Mouse (Mus musculus): ENCODE data around the gene Ulk4. TPM values are rescaled to one million over a fixed set of nuclear protein-coding genes. Genes with fewer than 3 reads are reported as not detected.
A peak's percentile ranks its signal among the peaks of the same experiment; 100 is the strongest.

Ulk4 gene
- polyA plus RNA-seq, 1 experiment = 14.9 TPM

GRCm38 (mm10) chr9:121291275-121291674 lies 14.3 kb upstream of the Ulk4 start:
- H3K4me1 ChIP-seq (ENCODE audit: control insufficient read depth, insufficient read depth, low read length) = peaks cover 1% of the 10 kb centered on the region; the same call in 1 of the 2 replicates
- WGBS = 74% methylated on average over 2 of the region's 2 CpGs
- TF ChIP-seq CTCF (IDR thresholded peaks at IDR 0.05; ENCODE audit: insufficient read depth, low read length) = no peak
- TF ChIP-seq POLR2A (IDR thresholded peaks at IDR 0.05; ENCODE audit: borderline replicate concordance, extremely low read depth, low read depth, low read length) = no peak
- no peak overlapping the region for H3K4me3 ChIP-seq (replicated peaks; ENCODE audit: extremely low read depth, low read depth, low read length)
- no peak for DNase-seq

GRCm38 (mm10) chr9:121286325-121286901 lies 9.4 kb upstream of the Ulk4 start:
- H3K4me1 ChIP-seq (ENCODE audit: control insufficient read depth, insufficient read depth, low read length) = peaks cover 4% of the 10 kb centered on the region; the same call in 1 of the 2 replicates
- TF ChIP-seq POLR2A (IDR thresholded peaks at IDR 0.05; ENCODE audit: borderline replicate concordance, extremely low read depth, low read depth, low read length) = no peak
- TF ChIP-seq CTCF (IDR thresholded peaks at IDR 0.05; ENCODE audit: insufficient read depth, low read length) = no peak
- 81% methylated on average over 3 of the region's 3 CpGs for WGBS
- no peak for DNase-seq
- no peak overlapping the region for H3K4me3 ChIP-seq (replicated peaks; ENCODE audit: extremely low read depth, low read depth, low read length)

GRCm38 (mm10) chr9:121285341-121286324 lies 8.6 kb upstream of the Ulk4 start:
- TF ChIP-seq POLR2A (IDR thresholded peaks at IDR 0.05; ENCODE audit: borderline replicate concordance, extremely low read depth, low read depth, low read length) = no peak
- TF ChIP-seq CTCF (IDR thresholded peaks at IDR 0.05; ENCODE audit: insufficient read depth, low read length) = no peak
- peak; percentile 70 for DNase-seq
- Histone ChIP-seq H3K4me3 (replicated peaks; ENCODE audit: extremely low read depth, low read depth, low read length) (peak overlapping the region; percentile 68), H3K4me1 (ENCODE audit: control insufficient read depth, insufficient read depth, low read length) (peaks cover 4% of the 10 kb centered on the region; the same call in 1 of the 2 replicates)
- 16% methylated on average over 29 of the region's 29 CpGs for WGBS

GRCm38 (mm10) chr9:121284422-121284821 lies 7.4 kb upstream of the Ulk4 start:
- no peak for DNase-seq
- no peak; the same call in 1 of the 2 replicates for TF ChIP-seq CTCF (IDR thresholded peaks at IDR 0.05; ENCODE audit: insufficient read depth, low read length)
- TF ChIP-seq POLR2A (IDR thresholded peaks at IDR 0.05; ENCODE audit: borderline replicate concordance, extremely low read depth, low read depth, low read length) = no peak
- peaks cover 4% of the 10 kb centered on the region; the same call in 1 of the 2 replicates for H3K4me1 ChIP-seq (ENCODE audit: control insufficient read depth, insufficient read depth, low read length)
- WGBS = 83% methylated on average over 3 of the region's 3 CpGs
- no peak overlapping the region for H3K4me3 ChIP-seq (replicated peaks; ENCODE audit: extremely low read depth, low read depth, low read length)

- TF ChIP-seq POLR2A (IDR thresholded peaks at IDR 0.05; ENCODE audit: borderline replicate concordance, extremely low read depth, low read depth, low read length) (no peak), CTCF (IDR thresholded peaks at IDR 0.05; ENCODE audit: insufficient read depth, low read length) (no peak)
- DNase-seq = no peak
- Histone ChIP-seq H3K4me1 (ENCODE audit: control insufficient read depth, insufficient read depth, low read length) (peaks cover 4% of the 10 kb centered on the region; the same call in 1 of the 2 replicates), H3K4me3 (replicated peaks; ENCODE audit: extremely low read depth, low read depth, low read length) (no peak overlapping the region)
- 98% methylated on average over 6 of the region's 6 CpGs for WGBS
Observed at GRCm38 (mm10) chr9:121283620-121284185, 6.7 kb upstream of the Ulk4 start.

GRCm38 (mm10) chr9:121281891-121282290 lies 4.9 kb upstream of the Ulk4 start:
- no peak for TF ChIP-seq POLR2A (IDR thresholded peaks at IDR 0.05; ENCODE audit: borderline replicate concordance, extremely low read depth, low read depth, low read length)
- TF ChIP-seq CTCF (IDR thresholded peaks at IDR 0.05; ENCODE audit: insufficient read depth, low read length) = no peak
- Histone ChIP-seq H3K4me1 (ENCODE audit: control insufficient read depth, insufficient read depth, low read length) (peaks cover 4% of the 10 kb centered on the region; the same call in 1 of the 2 replicates), H3K4me3 (replicated peaks; ENCODE audit: extremely low read depth, low read depth, low read length) (no peak overlapping the region)
- WGBS = 76% methylated on average over 6 of the region's 6 CpGs
- DNase-seq = no peak

DNA sequence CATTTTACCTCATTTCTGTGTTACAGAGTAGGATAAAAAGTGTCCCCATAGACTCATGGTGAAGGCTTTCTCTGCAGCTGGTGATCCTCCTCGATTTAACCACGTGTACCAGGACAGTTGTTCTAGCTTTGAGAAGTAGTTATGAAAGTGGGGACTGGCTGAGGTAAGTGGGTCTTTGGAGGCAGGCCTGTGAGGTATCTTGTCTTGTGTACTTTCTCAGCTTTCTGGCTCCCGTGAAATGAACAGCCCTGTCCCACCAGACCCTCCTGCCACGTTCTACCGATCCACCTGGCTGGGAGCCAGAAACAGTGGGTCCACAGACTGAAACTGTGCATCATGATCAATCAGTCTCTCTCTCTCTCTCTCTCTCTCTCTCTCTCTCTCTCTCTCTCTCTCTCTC lies 2.2 kb upstream of the Ulk4 start:
- WGBS = 79% methylated on average over 5 of the region's 5 CpGs
- no peak for DNase-seq
- no peak for TF ChIP-seq CTCF (IDR thresholded peaks at IDR 0.05; ENCODE audit: insufficient read depth, low read length)
- TF ChIP-seq POLR2A (IDR thresholded peaks at IDR 0.05; ENCODE audit: borderline replicate concordance, extremely low read depth, low read depth, low read length) = no peak
- Histone ChIP-seq H3K4me3 (replicated peaks; ENCODE audit: extremely low read depth, low read depth, low read length) (no peak overlapping the region), H3K4me1 (ENCODE audit: control insufficient read depth, insufficient read depth, low read length) (no peaks in the 10 kb centered on the region)

GRCm38 (mm10) chr9:121276745-121277117 lies 266 bp downstream of the Ulk4 start:
- no peak for DNase-seq
- no peak for TF ChIP-seq CTCF (IDR thresholded peaks at IDR 0.05; ENCODE audit: insufficient read depth, low read length)
- no peak for TF ChIP-seq POLR2A (IDR thresholded peaks at IDR 0.05; ENCODE audit: borderline replicate concordance, extremely low read depth, low read depth, low read length)
- 13% methylated on average over 15 of the region's 15 CpGs for WGBS
- Histone ChIP-seq H3K4me3 (replicated peaks; ENCODE audit: extremely low read depth, low read depth, low read length) (peak overlapping the region; percentile 87), H3K4me1 (ENCODE audit: control insufficient read depth, insufficient read depth, low read length) (no peaks in the 10 kb centered on the region)

DNA sequence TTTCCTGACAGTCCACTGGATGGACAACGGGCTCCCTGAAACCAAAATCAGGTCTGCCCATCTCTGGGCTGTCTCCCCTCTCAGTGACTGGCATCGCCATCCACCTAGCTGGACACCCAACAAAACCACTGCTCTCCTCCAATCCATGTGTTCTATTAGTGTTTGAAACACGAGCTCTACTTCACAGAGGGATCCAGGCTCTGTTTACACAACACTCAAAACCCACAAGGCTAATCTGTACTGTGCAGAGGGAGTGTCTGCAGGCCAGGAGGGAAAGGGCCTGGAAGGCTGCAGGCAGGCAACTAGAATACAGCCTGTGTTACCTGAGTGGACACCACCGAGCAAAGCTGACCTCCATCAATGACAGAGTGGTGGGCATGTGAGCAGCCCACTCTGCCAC lies 5.4 kb downstream of the Ulk4 start:
- H3K4me1 ChIP-seq (ENCODE audit: control insufficient read depth, insufficient read depth, low read length) = no peaks in the 10 kb centered on the region
- no peak overlapping the region for H3K4me3 ChIP-seq (replicated peaks; ENCODE audit: extremely low read depth, low read depth, low read length)
- DNase-seq = no peak
- TF ChIP-seq POLR2A (IDR thresholded peaks at IDR 0.05; ENCODE audit: borderline replicate concordance, extremely low read depth, low read depth, low read length) (no peak), CTCF (IDR thresholded peaks at IDR 0.05; ENCODE audit: insufficient read depth, low read length) (no peak)
- 42% methylated on average over 4 of the region's 4 CpGs for WGBS

Measured in lung, adult 2 months (tissue).